Mouse (Mus musculus): ENCODE data around the gene Eef1a2. TPM values are rescaled to one million over a fixed set of nuclear protein-coding genes. Genes with fewer than 3 reads are reported as not detected.

The Eef1a2 gene
- polyA plus RNA-seq, 2 experiments: 0.29 TPM; not detected in 1

- 71% methylated on average over 3 of the region's 3 CpGs for WGBS
- H3K9me3 ChIP-seq (ENCODE audit: control insufficient read depth, low read length): no peaks in the 10 kb centered on the region
- no peaks in the 10 kb centered on the region for H3K36me3 ChIP-seq (ENCODE audit: control insufficient read depth, insufficient read depth, low read length)
- ATAC-seq (ENCODE audit: low FRiP score, low read depth): no peak
- H3K4me2 ChIP-seq (replicated peaks; ENCODE audit: low read depth, low read length, severe bottlenecking): no peak overlapping the region
- no peak for DNase-seq (ENCODE audit: low spot score)
- H3K4me3 ChIP-seq (replicated peaks; ENCODE audit: low read length): no peak overlapping the region
- H3K27ac ChIP-seq (replicated peaks; ENCODE audit: low read depth, low read length): no peak overlapping the region
- H3K27me3 ChIP-seq (ENCODE audit: control insufficient read depth, insufficient read depth, low read length): no peaks in the 10 kb centered on the region
- H3K9ac ChIP-seq (ENCODE audit: low read depth, low read length, severe bottlenecking): no peak overlapping the region
- H3K4me1 ChIP-seq (ENCODE audit: control insufficient read depth, insufficient read depth, low read length): no peaks in the 10 kb centered on the region
- no peak for TF ChIP-seq POLR2A (IDR thresholded peaks at IDR 0.05; ENCODE audit: borderline replicate concordance, extremely low read depth, insufficient read depth, insufficient read length)
These were observed 41.4 kb downstream of the Eef1a2 start for GRCm38 (mm10) chr2:181115367-181115766.

- no peak overlapping the region for H3K4me3 ChIP-seq (replicated peaks; ENCODE audit: low read length)
- no peak overlapping the region for H3K27ac ChIP-seq (replicated peaks; ENCODE audit: low read depth, low read length)
- no peak overlapping the region for H3K4me2 ChIP-seq (replicated peaks; ENCODE audit: low read depth, low read length, severe bottlenecking)
- DNase-seq (ENCODE audit: low spot score) (no peak), ATAC-seq (ENCODE audit: low FRiP score, low read depth) (no peak)
- no peaks in the 10 kb centered on the region for H3K36me3 ChIP-seq (ENCODE audit: control insufficient read depth, insufficient read depth, low read length)
- TF ChIP-seq POLR2A (IDR thresholded peaks at IDR 0.05; ENCODE audit: borderline replicate concordance, extremely low read depth, insufficient read depth, insufficient read length): no peak
- no peaks in the 10 kb centered on the region for H3K27me3 ChIP-seq (ENCODE audit: control insufficient read depth, insufficient read depth, low read length)
- no peak overlapping the region for H3K9ac ChIP-seq (ENCODE audit: low read depth, low read length, severe bottlenecking)
- H3K4me1 ChIP-seq (ENCODE audit: control insufficient read depth, insufficient read depth, low read length): no peaks in the 10 kb centered on the region
- WGBS: 67% methylated on average over 8 of the region's 8 CpGs
- H3K9me3 ChIP-seq (ENCODE audit: control insufficient read depth, low read length): no peaks in the 10 kb centered on the region
These were observed 43.0 kb downstream of the Eef1a2 start for GRCm38 (mm10) chr2:181113762-181114361.

- no peak for ATAC-seq (ENCODE audit: low FRiP score, low read depth)
- no peak for TF ChIP-seq POLR2A (IDR thresholded peaks at IDR 0.05; ENCODE audit: borderline replicate concordance, extremely low read depth, insufficient read depth, insufficient read length)
- Histone ChIP-seq H3K4me3 (replicated peaks; ENCODE audit: low read length) (no peak overlapping the region), H3K4me1 (ENCODE audit: control insufficient read depth, insufficient read depth, low read length) (no peaks in the 10 kb centered on the region), H3K9me3 (ENCODE audit: control insufficient read depth, low read length) (no peaks in the 10 kb centered on the region), H3K4me2 (replicated peaks; ENCODE audit: low read depth, low read length, severe bottlenecking) (no peak overlapping the region), H3K27ac (replicated peaks; ENCODE audit: low read depth, low read length) (no peak overlapping the region), H3K36me3 (ENCODE audit: control insufficient read depth, insufficient read depth, low read length) (no peaks in the 10 kb centered on the region), H3K27me3 (ENCODE audit: control insufficient read depth, insufficient read depth, low read length) (no peaks in the 10 kb centered on the region), H3K9ac (ENCODE audit: low read depth, low read length, severe bottlenecking) (no peak overlapping the region)
- DNase-seq (ENCODE audit: low spot score): no peak
- WGBS: 100% methylated on average over 1 of the region's 1 CpGs
These were observed 45.1 kb downstream of the Eef1a2 start for GRCm38 (mm10) chr2:181111665-181112064.

- 64% methylated on average over 2 of the region's 2 CpGs for WGBS
- ATAC-seq (ENCODE audit: low FRiP score, low read depth): no peak
- no peak overlapping the region for H3K9ac ChIP-seq (ENCODE audit: low read depth, low read length, severe bottlenecking)
These were observed 52.7 kb downstream of the Eef1a2 start for GRCm38 (mm10) chr2:181104111-181104510.

GRCm38 (mm10) chr2:181102161-181102560, 54.7 kb downstream of the Eef1a2 start:
- no peak overlapping the region for H3K27ac ChIP-seq (replicated peaks; ENCODE audit: low read depth, low read length)
- no peaks in the 10 kb centered on the region for H3K9me3 ChIP-seq (ENCODE audit: control insufficient read depth, low read length)
- DNase-seq (ENCODE audit: low spot score): no peak
- ATAC-seq (ENCODE audit: low FRiP score, low read depth): no peak
- WGBS: 36% methylated on average over 2 of the region's 2 CpGs
- no peak for TF ChIP-seq POLR2A (IDR thresholded peaks at IDR 0.05; ENCODE audit: borderline replicate concordance, extremely low read depth, insufficient read depth, insufficient read length)
- no peak overlapping the region for H3K4me3 ChIP-seq (replicated peaks; ENCODE audit: low read length)
- no peak overlapping the region for H3K4me2 ChIP-seq (replicated peaks; ENCODE audit: low read depth, low read length, severe bottlenecking)
- no peaks in the 10 kb centered on the region for H3K36me3 ChIP-seq (ENCODE audit: control insufficient read depth, insufficient read depth, low read length)
- no peaks in the 10 kb centered on the region for H3K4me1 ChIP-seq (ENCODE audit: control insufficient read depth, insufficient read depth, low read length)
- H3K9ac ChIP-seq (ENCODE audit: low read depth, low read length, severe bottlenecking): no peak overlapping the region
- no peaks in the 10 kb centered on the region for H3K27me3 ChIP-seq (ENCODE audit: control insufficient read depth, insufficient read depth, low read length)

More at GRCm38 (mm10) chr2:181104111-181104510, 52.7 kb downstream of the Eef1a2 start:
- no peak for DNase-seq (ENCODE audit: low spot score)
- no peak overlapping the region for H3K4me3 ChIP-seq (replicated peaks; ENCODE audit: low read length)
- no peak overlapping the region for H3K27ac ChIP-seq (replicated peaks; ENCODE audit: low read depth, low read length)
- no peak for TF ChIP-seq POLR2A (IDR thresholded peaks at IDR 0.05; ENCODE audit: borderline replicate concordance, extremely low read depth, insufficient read depth, insufficient read length)
- no peak overlapping the region for H3K4me2 ChIP-seq (replicated peaks; ENCODE audit: low read depth, low read length, severe bottlenecking)
- no peaks in the 10 kb centered on the region for H3K36me3 ChIP-seq (ENCODE audit: control insufficient read depth, insufficient read depth, low read length)
- no peaks in the 10 kb centered on the region for H3K9me3 ChIP-seq (ENCODE audit: control insufficient read depth, low read length)
- no peaks in the 10 kb centered on the region for H3K27me3 ChIP-seq (ENCODE audit: control insufficient read depth, insufficient read depth, low read length)
- H3K4me1 ChIP-seq (ENCODE audit: control insufficient read depth, insufficient read depth, low read length): no peaks in the 10 kb centered on the region
